Mouse (Mus musculus): Measurements from ENCODE around the gene Gm42791.

GRCm38 (mm10) chr5:148995962-148996708 is 1.2 kb upstream of the Gm42791 start:
- TF ChIP-seq GATA1 (IDR thresholded peaks at IDR 0.05; ENCODE audit: low read length) (no peak), TAL1 (IDR thresholded peaks at IDR 0.05; ENCODE audit: low read length) (no peak)

Measured in erythroblast, embryonic 14.5 days (primary cell).